ENCODE assay signal across 25 mouse cellular contexts in the genomic region with DNA sequence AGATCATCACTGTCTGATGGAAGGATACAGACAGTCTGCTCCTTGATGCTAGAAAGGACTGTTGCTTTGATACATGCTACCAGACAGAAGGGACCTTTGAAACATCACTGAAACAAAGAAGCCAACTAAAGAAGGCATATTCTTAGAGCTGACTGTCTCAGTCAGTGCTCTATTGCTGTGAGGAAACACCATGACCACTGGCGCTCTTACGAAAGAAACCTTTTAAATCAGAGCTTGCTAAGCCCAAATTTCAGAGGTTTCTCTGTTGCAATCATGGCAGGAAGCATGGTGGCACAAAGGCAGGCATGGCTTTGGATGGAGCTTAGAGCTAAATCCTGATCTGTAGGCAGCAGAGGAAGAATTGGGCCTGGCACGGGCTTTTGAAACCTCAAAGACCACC.
"Had no signal": no experiment of that assay in that cellular context is flagged by ENCODE, and none has a peak within 500 bp of the region (broad histone marks: within the 10 kb centered on the region; RNA-seq: fewer than 3 reads in every experiment).

No protein-coding gene starts in this region.

- H3K4me2 ChIP-seq: heart, embryonic 12.5 days; hindbrain, embryonic 13.5 days; hindbrain, embryonic 15.5 days; kidney, embryonic 15.5 days; limb, embryonic 12.5 days; liver, embryonic 11.5 days; liver, embryonic 13.5 days had no signal

- H3K36me3 ChIP-seq: hindbrain, embryonic 15.5 days; liver, embryonic 13.5 days had no signal

- H3K4me3 ChIP-seq: heart, embryonic 10.5 days; heart, embryonic 12.5 days; hindbrain, embryonic 13.5 days; hindbrain, embryonic 15.5 days; kidney, embryonic 15.5 days; limb, embryonic 10.5 days; limb, embryonic 12.5 days; liver, embryonic 13.5 days had no signal

- H3K27me3 ChIP-seq: heart, embryonic 12.5 days; hindbrain, embryonic 13.5 days; hindbrain, embryonic 15.5 days; kidney, embryonic 15.5 days; limb, embryonic 12.5 days; liver, embryonic 13.5 days had no signal

- H3K9me3 ChIP-seq: heart, embryonic 10.5 days; heart, embryonic 12.5 days; hindbrain, embryonic 13.5 days; hindbrain, embryonic 15.5 days; kidney, embryonic 15.5 days; limb, embryonic 10.5 days; limb, embryonic 12.5 days; liver, embryonic 13.5 days had no signal

- H3K9ac ChIP-seq: heart, embryonic 12.5 days; hindbrain, embryonic 13.5 days; hindbrain, embryonic 15.5 days; kidney, embryonic 15.5 days; limb, embryonic 12.5 days; liver, embryonic 13.5 days had no signal

- ATAC-seq: hindbrain, postnatal 0 days; intestine, embryonic 16.5 days had no signal

- DNase-seq: gastrocnemius, postnatal 14 days; gastrocnemius, postnatal 36 days; heart, adult 18-20 months; heart, postnatal 10 days; heart, postnatal 36 days; kidney, adult 11 months; kidney, adult 2 months; kidney, adult 9 months; kidney, postnatal 14 days; kidney, postnatal 36 days; layer of hippocampus, adult 9-11 months; layer of hippocampus, postnatal 36 days; liver; liver, embryonic 13.5 days had no signal

- H3K27ac ChIP-seq: heart, embryonic 10.5 days; hindbrain, embryonic 13.5 days; hindbrain, embryonic 15.5 days; hindbrain, postnatal 0 days; kidney, embryonic 15.5 days; kidney, postnatal 0 days; limb, embryonic 10.5 days; limb, embryonic 12.5 days; liver, embryonic 13.5 days had no signal

- H3K4me1 ChIP-seq: liver, embryonic 13.5 days had no signal
